In genomic region chr1:193510066-193510793, GRCm38 (mm10) we compare ENCODE assay signal across 11 mouse cellular contexts.
DNase-seq lines count a peak whose midpoint lies in the region; ATAC-seq lines count a peak whose summit lies in the region.
"Had no signal": no experiment of that assay in that cellular context is flagged by ENCODE, and none has a peak within 500 bp of the region (broad histone marks: within the 10 kb centered on the region; RNA-seq: fewer than 3 reads in every experiment).

No protein-coding gene starts in this region.

- no peak overlapping the region for H3K9ac ChIP-seq in liver, embryonic 12.5 days
- H3K9ac ChIP-seq in liver, embryonic 11.5 days (ENCODE audit: low read depth, low read length): no peak overlapping the region
- peak overlapping the region; percentile 23; the same call in 1 of the 2 replicates for H3K9ac ChIP-seq in intestine, embryonic 16.5 days (ENCODE audit: low read depth, low read length)
- no peak overlapping the region for H3K9ac ChIP-seq in limb, embryonic 12.5 days (replicated peaks)
- H3K9ac ChIP-seq in stomach, embryonic 15.5 days: no peak overlapping the region

- H3K27me3 ChIP-seq in liver, embryonic 12.5 days (replicated peaks): peaks cover 8% of the 10 kb centered on the region; the same call in 1 of the 2 replicates
- no peaks in the 10 kb centered on the region for H3K27me3 ChIP-seq in liver, embryonic 11.5 days (replicated peaks; ENCODE audit: control insufficient read depth, insufficient read depth, low read length)
- no peaks in the 10 kb centered on the region for H3K27me3 ChIP-seq in intestine, embryonic 16.5 days (replicated peaks; ENCODE audit: control insufficient read depth, insufficient read depth, low read length)
- no peaks in the 10 kb centered on the region; the same call in 1 of the 2 replicates for H3K27me3 ChIP-seq in limb, embryonic 12.5 days
- H3K27me3 ChIP-seq in stomach, embryonic 15.5 days (replicated peaks): no peaks in the 10 kb centered on the region

- no peak overlapping the region for H3K27ac ChIP-seq in liver, embryonic 12.5 days
- H3K27ac ChIP-seq in liver, embryonic 11.5 days (ENCODE audit: low read depth, low read length): no peak overlapping the region
- H3K27ac ChIP-seq in intestine, embryonic 16.5 days (ENCODE audit: low read length): peak overlapping the region; percentile 89
- H3K27ac ChIP-seq in limb, embryonic 12.5 days: no peak overlapping the region
- H3K27ac ChIP-seq in stomach, embryonic 15.5 days: peak overlapping the region; percentile 82

- H3K36me3 ChIP-seq in liver, embryonic 12.5 days: no peaks in the 10 kb centered on the region
- no peaks in the 10 kb centered on the region for H3K36me3 ChIP-seq in liver, embryonic 11.5 days (ENCODE audit: control insufficient read depth, insufficient read depth, low read length)
- no peaks in the 10 kb centered on the region for H3K36me3 ChIP-seq in intestine, embryonic 16.5 days (ENCODE audit: control insufficient read depth, insufficient read depth, low read length)
- no peaks in the 10 kb centered on the region for H3K36me3 ChIP-seq in limb, embryonic 12.5 days
- no peaks in the 10 kb centered on the region for H3K36me3 ChIP-seq in stomach, embryonic 15.5 days

- peaks cover 13% of the 10 kb centered on the region for H3K4me1 ChIP-seq in liver, embryonic 12.5 days
- peaks cover 8% of the 10 kb centered on the region; the same call in 1 of the 2 replicates for H3K4me1 ChIP-seq in liver, embryonic 11.5 days (replicated peaks; ENCODE audit: control insufficient read depth, insufficient read depth, low read length)
- peaks cover 34% of the 10 kb centered on the region for H3K4me1 ChIP-seq in intestine, embryonic 16.5 days (ENCODE audit: control insufficient read depth, insufficient read depth, low read length)
- H3K4me1 ChIP-seq in limb, embryonic 12.5 days (replicated peaks): peaks cover 28% of the 10 kb centered on the region
- 0 out of 2 replicates have a peak, but pooled peaks cover 14% of the 10 kb centered on the region for H3K4me1 ChIP-seq in stomach, embryonic 15.5 days

- 46% methylated on average over 8 of the region's 8 CpGs for WGBS in liver, embryonic 12.5 days (ENCODE audit: insufficient replicate concordance)
- 50% methylated on average over 8 of the region's 8 CpGs for WGBS in liver, embryonic 11.5 days
- 40% methylated on average over 8 of the region's 8 CpGs for WGBS in intestine, embryonic 16.5 days
- WGBS in limb, embryonic 12.5 days: 37% methylated on average over 8 of the region's 8 CpGs
- 52% methylated on average over 8 of the region's 8 CpGs for WGBS in stomach, embryonic 15.5 days

- 0 out of 2 replicates have a peak, but pooled peaks have one; percentile 11 for ATAC-seq in liver, embryonic 12.5 days
- no peak for ATAC-seq in liver, embryonic 11.5 days (replicated peaks; ENCODE audit: low FRiP score)
- peak; percentile 94 for ATAC-seq in intestine, embryonic 16.5 days
- peak; percentile 37; the same call in 1 of the 2 replicates for ATAC-seq in limb, embryonic 12.5 days (ENCODE audit: insufficient number of reproducible peaks, insufficient read depth, low FRiP score, low TSS enrichment, low read depth)
- peak; percentile 75 for ATAC-seq in stomach, embryonic 15.5 days (ENCODE audit: insufficient read depth, low FRiP score, low read depth)
- ATAC-seq: forebrain, embryonic 14.5 days had no signal

- intact Hi-C loops in left cerebral cortex, postnatal 10 days (cut with DNase I): no loop called here

- no peak overlapping the region for H3K4me2 ChIP-seq in liver, embryonic 12.5 days
- H3K4me2 ChIP-seq in liver, embryonic 11.5 days: no peak overlapping the region
- peak overlapping the region; percentile 42 for H3K4me2 ChIP-seq in intestine, embryonic 16.5 days (ENCODE audit: low read depth, low read length)
- no peak overlapping the region for H3K4me2 ChIP-seq in limb, embryonic 12.5 days
- H3K4me2 ChIP-seq in stomach, embryonic 15.5 days: peak overlapping the region; percentile 37

- no peak overlapping the region for H3K4me3 ChIP-seq in liver, embryonic 12.5 days
- no peak overlapping the region for H3K4me3 ChIP-seq in liver, embryonic 11.5 days (ENCODE audit: low read depth, low read length)
- peak overlapping the region; percentile 28 for H3K4me3 ChIP-seq in intestine, embryonic 16.5 days (ENCODE audit: low read length)
- H3K4me3 ChIP-seq in limb, embryonic 12.5 days (replicated peaks): no peak overlapping the region
- peak overlapping the region; percentile 37 for H3K4me3 ChIP-seq in stomach, embryonic 15.5 days (replicated peaks)

- no peak for DNase-seq in liver, embryonic 11.5 days (ENCODE audit: low spot score)
- DNase-seq in left cerebral cortex, adult 11 months (ENCODE audit: low spot score): no peak
- no peak for DNase-seq in left cerebral cortex, postnatal 10 days (ENCODE audit: extremely low spot score in 1 of 2, low spot score in 2 of 2)
- no peak for DNase-seq in c-Kit-positive CD71-positive TER-119-positive erythroid progenitor cells, embryonic 14.5 days (ENCODE audit: low spot score)
- DNase-seq: heart, postnatal 36 days; left cerebral cortex, postnatal 4 days had no signal

- H3K9me3 ChIP-seq in liver, embryonic 12.5 days (replicated peaks): no peaks in the 10 kb centered on the region
- H3K9me3 ChIP-seq in liver, embryonic 11.5 days (ENCODE audit: control insufficient read depth, low read length): no peaks in the 10 kb centered on the region
- H3K9me3 ChIP-seq in intestine, embryonic 16.5 days (ENCODE audit: control insufficient read depth, low read length): no peaks in the 10 kb centered on the region
- no peaks in the 10 kb centered on the region for H3K9me3 ChIP-seq in limb, embryonic 12.5 days
- H3K9me3 ChIP-seq in stomach, embryonic 15.5 days: no peaks in the 10 kb centered on the region

Comparison
In these comparisons a context has a peak if more than half of its experiments do, and no peak if none do; other contexts are left out.
1. H3K27ac ChIP-seq: peak in intestine, embryonic 16.5 days (single experiment) and stomach, embryonic 15.5 days (single experiment); none in liver, embryonic 12.5 days (single experiment), liver, embryonic 11.5 days (single experiment) and limb, embryonic 12.5 days (single experiment).
2. H3K4me2 ChIP-seq: peak in intestine, embryonic 16.5 days (single experiment) and stomach, embryonic 15.5 days (single experiment); none in liver, embryonic 12.5 days (single experiment), liver, embryonic 11.5 days (single experiment) and limb, embryonic 12.5 days (single experiment).
3. H3K4me3 ChIP-seq: peak in intestine, embryonic 16.5 days (single experiment) and stomach, embryonic 15.5 days (single experiment); none in liver, embryonic 12.5 days (single experiment), liver, embryonic 11.5 days (single experiment) and limb, embryonic 12.5 days (single experiment).